Mouse (Mus musculus): ENCODE data around the gene H2-Ob.

DNA sequence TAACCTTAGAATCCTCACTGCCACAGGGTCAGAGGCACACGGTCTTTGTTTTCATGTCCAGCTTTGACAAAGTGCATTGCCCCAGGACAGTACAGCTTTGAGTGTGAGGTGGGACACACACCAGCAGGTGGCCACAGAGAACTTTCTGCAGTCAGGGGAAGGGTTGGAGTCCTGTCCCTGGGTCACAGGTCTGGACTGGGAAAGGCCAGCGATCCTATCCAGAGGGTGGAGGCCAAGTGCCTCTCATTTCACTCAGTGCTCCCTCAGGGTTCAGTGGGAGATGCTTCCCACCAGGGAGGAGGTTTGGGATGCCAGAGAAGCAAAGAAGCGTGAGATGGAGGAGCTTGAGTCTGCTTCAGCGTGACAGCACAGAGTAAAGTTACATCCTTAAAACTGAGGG, 13.0 kb downstream of the H2-Ob start:
- TF ChIP-seq CTCF (IDR thresholded peaks at IDR 0.05; ENCODE audit: control insufficient read depth, insufficient read depth, low read length), result peak; percentile 29; the same call in 1 of the 2 replicates
- TF ChIP-seq POLR2A (IDR thresholded peaks at IDR 0.05; ENCODE audit: borderline replicate concordance, control insufficient read depth, low read depth, low read length), result no peak

Data from bone marrow, adult 2 months (tissue).